Mouse (Mus musculus): ENCODE measurements around the gene Slc35g1. TPM values are rescaled to one million over a fixed set of nuclear protein-coding genes. Genes with fewer than 3 reads are reported as not detected.

Slc35g1 gene
- polyA plus RNA-seq, 2 experiments = 3.4 to 4.1 TPM

DNA sequence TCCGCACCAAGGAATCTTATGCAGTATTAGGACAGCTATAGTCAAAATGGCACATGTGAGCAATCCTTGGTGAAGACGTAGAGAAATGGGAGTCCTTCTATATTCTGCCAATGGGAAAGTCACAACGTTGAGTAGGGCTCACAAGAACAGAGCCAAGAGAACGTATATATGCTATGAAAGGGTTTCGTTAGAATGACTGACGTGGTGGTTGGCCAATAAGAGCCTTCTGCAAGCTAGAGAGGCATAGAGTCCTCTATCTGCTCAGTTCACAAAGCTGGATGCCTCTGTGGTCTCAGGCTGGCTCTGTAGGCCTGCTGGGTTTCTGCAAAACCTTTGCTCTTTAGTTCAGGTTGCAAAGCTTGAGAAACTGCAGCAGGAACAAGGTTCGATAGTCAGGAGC lies 35.5 kb downstream of the Slc35g1 start:
- no peaks in the 10 kb centered on the region for H3K27me3 ChIP-seq (ENCODE audit: control insufficient read depth, insufficient read depth, low read length)
- 68% methylated on average over 7 of the region's 7 CpGs for WGBS (ENCODE audit: insufficient replicate concordance)
- H3K9me3 ChIP-seq (ENCODE audit: control insufficient read depth, low read length) = no peaks in the 10 kb centered on the region
- no peaks in the 10 kb centered on the region for H3K4me1 ChIP-seq (replicated peaks; ENCODE audit: control insufficient read depth in 2 of 2, insufficient read depth in 2 of 2, low read length in 1 of 2)
- no peak for ATAC-seq (ENCODE audit: insufficient read depth)
- H3K36me3 ChIP-seq (replicated peaks; ENCODE audit: control insufficient read depth, insufficient read depth, low read depth) = no peaks in the 10 kb centered on the region
- H3K4me3 ChIP-seq (ENCODE audit: insufficient read depth in 1 of 2, low read depth in 2 of 2, low read length in 2 of 2) = no peak overlapping the region
- H3K4me2 ChIP-seq (ENCODE audit: low read depth) = no peak overlapping the region
- TF ChIP-seq CTCF (IDR thresholded peaks at IDR 0.05; ENCODE audit: low read depth) (no peak), EP300 (IDR thresholded peaks at IDR 0.05; ENCODE audit: low read depth) (no peak)
- H3K27ac ChIP-seq = no peak overlapping the region
- no peak overlapping the region for H3K9ac ChIP-seq (replicated peaks)
- no peak for DNase-seq (ENCODE audit: low read depth in 3 of 3, low spot score in 3 of 3)

DNA sequence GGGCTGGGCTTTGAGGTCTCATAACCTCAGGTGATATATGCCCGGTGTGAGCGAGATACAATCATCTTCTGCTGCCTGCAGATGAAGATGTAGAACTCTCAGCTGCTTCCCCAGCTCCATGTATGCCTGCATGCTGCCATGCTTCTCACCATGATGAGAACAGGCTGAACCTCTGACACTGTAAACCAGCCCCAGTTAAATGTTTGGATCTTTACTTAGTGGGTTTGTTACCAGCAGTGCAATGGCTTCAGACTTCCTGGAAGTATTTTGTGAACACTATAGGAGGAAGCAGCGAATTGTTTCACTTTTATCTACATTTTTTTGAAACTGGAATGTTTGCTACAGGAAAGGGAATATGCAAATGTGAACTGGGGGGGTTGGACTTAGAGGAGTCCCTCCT lies 36.2 kb downstream of the Slc35g1 start:
- Histone ChIP-seq H3K4me2 (ENCODE audit: low read depth) (no peak overlapping the region), H3K27me3 (ENCODE audit: control insufficient read depth, insufficient read depth, low read length) (no peaks in the 10 kb centered on the region)
- WGBS (ENCODE audit: insufficient replicate concordance) = 51% methylated on average over 3 of the region's 3 CpGs

DNA sequence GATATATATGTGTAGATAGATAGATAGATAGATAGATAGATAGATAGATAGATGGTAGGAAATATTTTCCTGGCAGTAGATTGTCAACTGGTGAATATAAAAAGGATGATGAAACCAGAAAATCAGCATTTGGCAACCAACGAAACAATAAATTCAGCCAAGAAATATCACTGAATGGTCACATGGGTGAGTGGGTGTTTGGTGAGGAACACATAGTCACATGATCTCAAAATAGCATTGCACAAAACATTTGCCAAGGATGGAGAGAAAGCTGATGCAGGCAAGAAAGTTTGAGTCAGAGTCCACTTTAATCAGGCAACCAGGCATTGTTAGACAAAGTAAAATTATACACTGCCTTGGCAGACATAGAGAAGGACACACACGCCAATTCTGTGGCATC lies 37.6 kb downstream of the Slc35g1 start:
- Histone ChIP-seq H3K4me1 (replicated peaks; ENCODE audit: control insufficient read depth in 2 of 2, insufficient read depth in 2 of 2, low read length in 1 of 2) (no peaks in the 10 kb centered on the region), H3K36me3 (replicated peaks; ENCODE audit: control insufficient read depth, insufficient read depth, low read depth) (no peaks in the 10 kb centered on the region), H3K9me3 (ENCODE audit: control insufficient read depth, low read length) (no peaks in the 10 kb centered on the region), H3K4me2 (ENCODE audit: low read depth) (no peak overlapping the region), H3K4me3 (ENCODE audit: insufficient read depth in 1 of 2, low read depth in 2 of 2, low read length in 2 of 2) (no peak overlapping the region), H3K27me3 (ENCODE audit: control insufficient read depth, insufficient read depth, low read length) (no peaks in the 10 kb centered on the region), H3K9ac (replicated peaks) (no peak overlapping the region), H3K27ac (no peak overlapping the region)
- TF ChIP-seq EP300 (IDR thresholded peaks at IDR 0.05; ENCODE audit: low read depth) (no peak), CTCF (IDR thresholded peaks at IDR 0.05; ENCODE audit: low read depth) (no peak)
- no peak for ATAC-seq (ENCODE audit: insufficient read depth)
- WGBS (ENCODE audit: insufficient replicate concordance) = 73% methylated on average over 2 of the region's 2 CpGs
- DNase-seq (ENCODE audit: low read depth in 3 of 3, low spot score in 3 of 3) = no peak

More for the DNA sequence above, 36.2 kb downstream of the Slc35g1 start:
- no peak for DNase-seq (ENCODE audit: low read depth in 3 of 3, low spot score in 3 of 3)
- H3K27ac ChIP-seq = no peak overlapping the region
- no peaks in the 10 kb centered on the region for H3K4me1 ChIP-seq (replicated peaks; ENCODE audit: control insufficient read depth in 2 of 2, insufficient read depth in 2 of 2, low read length in 1 of 2)
- no peaks in the 10 kb centered on the region for H3K36me3 ChIP-seq (replicated peaks; ENCODE audit: control insufficient read depth, insufficient read depth, low read depth)
- H3K4me3 ChIP-seq (ENCODE audit: insufficient read depth in 1 of 2, low read depth in 2 of 2, low read length in 2 of 2) = no peak overlapping the region
- H3K9me3 ChIP-seq (ENCODE audit: control insufficient read depth, low read length) = no peaks in the 10 kb centered on the region
- no peak overlapping the region for H3K9ac ChIP-seq (replicated peaks)
- TF ChIP-seq CTCF (IDR thresholded peaks at IDR 0.05; ENCODE audit: low read depth) (no peak), EP300 (IDR thresholded peaks at IDR 0.05; ENCODE audit: low read depth) (no peak)
- ATAC-seq (ENCODE audit: insufficient read depth) = no peak

DNA sequence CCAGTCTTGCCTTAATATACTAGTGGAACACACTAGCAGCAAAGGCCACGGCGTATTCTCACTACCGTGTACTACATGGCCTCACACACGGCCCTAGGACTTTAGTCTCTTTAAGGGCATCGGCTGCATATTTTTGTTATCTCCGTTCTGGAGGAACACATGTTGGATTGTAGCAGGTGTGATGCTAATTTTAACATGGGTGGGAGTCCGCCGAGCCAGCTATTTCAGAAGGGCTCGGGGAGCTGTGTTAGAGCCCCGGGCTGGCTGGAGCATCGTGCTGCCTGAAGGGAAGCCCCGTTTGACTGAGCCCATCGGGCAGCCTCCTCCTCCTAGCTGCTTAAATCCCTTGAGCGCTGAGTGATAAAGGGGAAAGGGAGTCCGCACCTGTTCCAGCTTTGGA lies 39.4 kb downstream of the Slc35g1 start:
- H3K36me3 ChIP-seq (replicated peaks; ENCODE audit: control insufficient read depth, insufficient read depth, low read depth) = no peaks in the 10 kb centered on the region
- H3K4me3 ChIP-seq (ENCODE audit: insufficient read depth in 1 of 2, low read depth in 2 of 2, low read length in 2 of 2) = no peak overlapping the region
- no peaks in the 10 kb centered on the region for H3K27me3 ChIP-seq (ENCODE audit: control insufficient read depth, insufficient read depth, low read length)
- DNase-seq (ENCODE audit: low read depth in 3 of 3, low spot score in 3 of 3) (no peak), ATAC-seq (ENCODE audit: insufficient read depth) (no peak)
- 76% methylated on average over 15 of the region's 15 CpGs for WGBS (ENCODE audit: insufficient replicate concordance)
- H3K9ac ChIP-seq (replicated peaks) = no peak overlapping the region
- H3K4me1 ChIP-seq (replicated peaks; ENCODE audit: control insufficient read depth in 2 of 2, insufficient read depth in 2 of 2, low read length in 1 of 2) = no peaks in the 10 kb centered on the region
- H3K9me3 ChIP-seq (ENCODE audit: control insufficient read depth, low read length) = no peaks in the 10 kb centered on the region
- H3K4me2 ChIP-seq (ENCODE audit: low read depth) = no peak overlapping the region
- TF ChIP-seq CTCF (IDR thresholded peaks at IDR 0.05; ENCODE audit: low read depth) = no peak
- no peak for TF ChIP-seq EP300 (IDR thresholded peaks at IDR 0.05; ENCODE audit: low read depth)
- H3K27ac ChIP-seq = no peak overlapping the region

DNA sequence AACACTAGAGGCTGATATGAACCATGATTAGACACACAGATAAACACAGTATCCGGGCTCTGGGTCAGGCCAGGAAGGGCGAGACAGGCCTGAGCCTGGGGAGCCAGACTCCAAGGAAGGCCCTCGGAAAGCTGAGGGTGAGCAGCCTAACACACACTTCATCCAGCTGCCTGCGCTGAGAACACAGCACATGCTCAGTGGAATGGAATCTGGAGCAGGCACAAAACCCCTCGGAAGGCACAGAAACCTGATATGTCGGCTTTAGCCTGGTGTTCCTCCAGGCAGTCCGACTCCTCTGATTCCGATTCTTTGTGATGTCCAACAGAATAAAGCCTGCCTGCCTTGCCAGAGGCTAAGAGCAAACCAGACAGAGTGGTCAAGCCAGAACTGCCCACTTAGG lies 46.1 kb downstream of the Slc35g1 start:
- Histone ChIP-seq H3K4me1 (replicated peaks; ENCODE audit: control insufficient read depth in 2 of 2, insufficient read depth in 2 of 2, low read length in 1 of 2) (no peaks in the 10 kb centered on the region), H3K36me3 (replicated peaks; ENCODE audit: control insufficient read depth, insufficient read depth, low read depth) (no peaks in the 10 kb centered on the region), H3K9ac (replicated peaks) (no peak overlapping the region), H3K27ac (no peak overlapping the region), H3K9me3 (ENCODE audit: control insufficient read depth, low read length) (no peaks in the 10 kb centered on the region), H3K4me2 (ENCODE audit: low read depth) (no peak overlapping the region), H3K4me3 (ENCODE audit: insufficient read depth in 1 of 2, low read depth in 2 of 2, low read length in 2 of 2) (no peak overlapping the region), H3K27me3 (ENCODE audit: control insufficient read depth, insufficient read depth, low read length) (no peaks in the 10 kb centered on the region)
- ATAC-seq (ENCODE audit: insufficient read depth) = no peak
- no peak for DNase-seq (ENCODE audit: low read depth in 3 of 3, low spot score in 3 of 3)
- TF ChIP-seq CTCF (IDR thresholded peaks at IDR 0.05; ENCODE audit: low read depth) (no peak), EP300 (IDR thresholded peaks at IDR 0.05; ENCODE audit: low read depth) (no peak)
- 78% methylated on average over 8 of the region's 8 CpGs for WGBS (ENCODE audit: insufficient replicate concordance)

All from liver, embryonic 14.5 days (tissue).